Mouse (Mus musculus) lung, adult 2 months (tissue): ENCODE results near the gene Wdfy1.

Experiments used
- CTCF ChIP-seq: fragments of 200-500 bp; IDR thresholded peaks from 2 replicates; pipeline ENCODE4 v1.5.1; 2011; ENCODE audit warnings: mild to moderate bottlenecking, low read length, control low read depth; ENCODE audit not compliant: insufficient read depth
- POLR2A ChIP-seq: fragments of 200-500 bp; IDR thresholded peaks from 2 replicates; pipeline ENCODE4 v1.6.1; 2011; ENCODE audit warnings: low read depth, mild to moderate bottlenecking, control low read depth, low read length, borderline replicate concordance; ENCODE audit errors: extremely low read depth

GRCm38 (mm10) chr1:79762282-79763250, 13.4 kb downstream of the Wdfy1 start:
- TF ChIP-seq POLR2A, result no peak
- no peak for TF ChIP-seq CTCF
